Mouse (Mus musculus) myocyte (in vitro differentiated cells): ENCODE results near the gene Ap1g1. TPM values are rescaled to one million over a fixed set of nuclear protein-coding genes. Genes with fewer than 3 reads are reported as not detected.

ENCODE experiments used
- H3K27me3 ChIP-seq: one replicate; pipeline ENCODE4 v1.6.1; 2011; ENCODE audit not compliant: control insufficient read depth, insufficient read depth, insufficient read length
- H3K36me3 ChIP-seq: one replicate; pipeline ENCODE4 v1.6.1; 2011; ENCODE audit not compliant: control insufficient read depth, insufficient read depth
- H3K4me2 ChIP-seq: one replicate; pipeline ENCODE4 v1.6.1; 2011; ENCODE audit warnings: low read depth, control low read depth
- H3K4me3 ChIP-seq: one replicate; pipeline ENCODE4 v1.5.1; 2011; ENCODE audit warnings: mild to moderate bottlenecking, control low read depth, moderate library complexity
- H3K79me2 ChIP-seq: one replicate; pipeline ENCODE4 v1.6.1; 2011; ENCODE audit not compliant: control insufficient read depth, insufficient read depth
- H3ac ChIP-seq: one replicate; pipeline ENCODE4 v1.6.1; 2011; ENCODE audit not compliant: control insufficient read depth, insufficient read length
- CEBPB ChIP-seq: IDR thresholded peaks from 2 replicates; pipeline ENCODE4 v1.6.1; 2011; ENCODE audit warnings: mild to moderate bottlenecking, moderate library complexity; ENCODE audit not compliant: poor library complexity, insufficient read depth, severe bottlenecking
- E2F4 ChIP-seq: IDR thresholded peaks from one replicate; pipeline ENCODE4 v1.6.1; 2011; ENCODE audit warnings: mild to moderate bottlenecking, control low read depth, moderate library complexity; ENCODE audit not compliant: insufficient read depth
- MAX ChIP-seq: IDR thresholded peaks from one replicate; pipeline ENCODE4 v1.6.1; 2011; ENCODE audit warnings: low read depth, mild to moderate bottlenecking, control low read depth
- MYOD1 ChIP-seq, 3 experiments: IDR thresholded peaks; one replicate each; pipeline ENCODE4 v1.6.1; 2011; ENCODE audit warnings: control low read depth in 2 of 3, low read depth in 2 of 3, mild to moderate bottlenecking in 2 of 3, moderate library complexity in 1 of 3; ENCODE audit not compliant: insufficient read length in 2 of 3, control insufficient read depth in 1 of 3
- MYOG ChIP-seq, 3 experiments: IDR thresholded peaks; one replicate each; pipeline ENCODE4 v1.6.1; 2011; ENCODE audit warnings: control low read depth in 2 of 3, low read depth in 2 of 3, mild to moderate bottlenecking in 2 of 3; ENCODE audit not compliant: insufficient read length in 2 of 3, control insufficient read depth in 1 of 3, insufficient read depth in 1 of 3
- POLR2A ChIP-seq: IDR thresholded peaks from one replicate; pipeline ENCODE4 v1.6.1; 2011; ENCODE audit warnings: low read depth, mild to moderate bottlenecking, control low read depth, moderate library complexity; ENCODE audit not compliant: insufficient read length
- POLR2AphosphoS2 ChIP-seq: IDR thresholded peaks from one replicate; pipeline ENCODE4 v1.6.1; 2011; ENCODE audit warnings: low read depth, control low read depth; ENCODE audit not compliant: insufficient read length
- REST ChIP-seq: IDR thresholded peaks from one replicate; pipeline ENCODE4 v1.6.1; 2011; ENCODE audit warnings: mild to moderate bottlenecking, control low read depth, moderate library complexity; ENCODE audit not compliant: insufficient read depth, insufficient read length
- SRF ChIP-seq: IDR thresholded peaks from one replicate; pipeline ENCODE4 v1.6.1; 2011; ENCODE audit warnings: low read depth; ENCODE audit not compliant: control insufficient read depth, insufficient read length
- TCF12 ChIP-seq: IDR thresholded peaks from one replicate; pipeline ENCODE4 v1.6.1; 2011; ENCODE audit warnings: mild to moderate bottlenecking, control low read depth; ENCODE audit not compliant: poor library complexity, insufficient read depth, severe bottlenecking
- TCF3 ChIP-seq: IDR thresholded peaks from one replicate; pipeline ENCODE4 v1.6.1; 2011; ENCODE audit warnings: low read depth, control low read depth; ENCODE audit not compliant: insufficient read length
- USF1 ChIP-seq: IDR thresholded peaks from one replicate; pipeline ENCODE4 v1.6.1; 2011; ENCODE audit warnings: low read depth, mild to moderate bottlenecking, control low read depth, moderate library complexity
- polyA plus RNA-seq: library from polyadenylated mRNA; unstranded; fragments of >200 nt; fragmentation: generic; extraction: Trizol; gene quantifications from one replicate; pipeline ENCODE4 v1.2.1, GENCODE M21; 2012; ENCODE audit warnings: missing spikeins

Gene Ap1g1
- polyA plus RNA-seq, 1 experiment: 21.1 TPM

DNA sequence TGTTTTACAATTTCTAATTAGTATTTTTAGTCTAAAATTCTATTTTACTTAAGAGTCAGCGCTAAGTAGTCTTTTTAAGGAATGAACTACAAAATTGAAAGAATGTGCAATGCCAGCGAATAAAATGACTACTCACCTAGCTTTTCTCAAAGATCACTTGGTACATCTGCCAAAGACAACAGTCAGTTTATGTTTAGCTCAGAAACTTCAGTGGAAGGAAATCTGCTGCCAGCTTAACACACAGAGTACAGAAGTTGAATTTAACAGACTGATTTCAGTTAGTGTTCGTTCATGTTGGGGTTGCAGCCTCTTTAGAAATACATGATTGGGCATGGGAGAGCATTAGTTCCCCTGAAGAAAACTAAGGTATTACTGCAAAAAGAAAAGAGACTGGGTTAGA, 25.4 kb downstream of the Ap1g1 start:
- no peak overlapping the region for H3ac ChIP-seq
- TF ChIP-seq E2F4: no peak
- TF ChIP-seq REST: no peak
- TF ChIP-seq MYOG (IDR thresholded peaks at IDR 0.05; ENCODE audit: control insufficient read depth in 1 of 3, insufficient read depth in 1 of 3, insufficient read length in 2 of 3, low read depth in 2 of 3): no peak
- TF ChIP-seq POLR2AphosphoS2: no peak
- no peak for TF ChIP-seq CEBPB
- no peak for TF ChIP-seq MYOD1 (IDR thresholded peaks at IDR 0.05; ENCODE audit: control insufficient read depth in 1 of 3, insufficient read length in 2 of 3, low read depth in 2 of 3)
- no peak for TF ChIP-seq USF1
- no peak for TF ChIP-seq SRF
- no peak for TF ChIP-seq TCF3
- TF ChIP-seq MAX: no peak
- no peak for TF ChIP-seq TCF12
- no peak for TF ChIP-seq POLR2A

DNA sequence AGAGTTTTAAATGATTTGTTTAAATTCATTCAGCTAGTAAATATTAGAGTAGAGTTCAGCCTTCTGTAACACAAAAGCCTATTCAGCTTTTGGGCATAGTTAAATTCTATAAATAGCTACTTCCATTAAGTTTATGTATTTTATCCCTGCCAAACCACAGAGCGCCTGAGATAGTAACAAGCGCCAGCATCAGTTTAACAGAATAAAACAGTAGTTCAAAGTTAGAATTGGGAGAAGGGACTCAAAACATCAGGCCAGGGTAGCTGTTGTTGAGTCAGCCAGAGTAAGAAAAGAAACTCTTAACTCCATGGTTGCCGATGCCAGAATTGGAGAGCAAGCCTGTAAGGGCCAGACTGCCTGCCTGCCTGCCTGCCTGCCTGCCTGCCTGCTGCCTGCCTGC, 28.2 kb downstream of the Ap1g1 start:
- no peak overlapping the region for H3K4me3 ChIP-seq
- TF ChIP-seq TCF12: no peak
- no peak for TF ChIP-seq MYOG (IDR thresholded peaks at IDR 0.05; ENCODE audit: control insufficient read depth in 1 of 3, insufficient read depth in 1 of 3, insufficient read length in 2 of 3, low read depth in 2 of 3)
- TF ChIP-seq POLR2AphosphoS2: no peak
- no peak for TF ChIP-seq E2F4
- no peak for TF ChIP-seq MAX
- no peak for TF ChIP-seq CEBPB
- no peak for TF ChIP-seq TCF3
- TF ChIP-seq REST: no peak
- TF ChIP-seq MYOD1 (IDR thresholded peaks at IDR 0.05; ENCODE audit: control insufficient read depth in 1 of 3, insufficient read length in 2 of 3, low read depth in 2 of 3): no peak
- TF ChIP-seq USF1: no peak
- TF ChIP-seq POLR2A: no peak
- TF ChIP-seq SRF: no peak
- H3K36me3 ChIP-seq: peaks cover 7% of the 10 kb centered on the region
- H3K79me2 ChIP-seq: peaks cover 59% of the 10 kb centered on the region
- H3K4me2 ChIP-seq: no peak overlapping the region
- H3ac ChIP-seq: no peak overlapping the region
- H3K27me3 ChIP-seq: no peaks in the 10 kb centered on the region

More for the DNA sequence above, 25.4 kb downstream of the Ap1g1 start:
- Histone ChIP-seq H3K27me3 (no peaks in the 10 kb centered on the region), H3K79me2 (peaks cover 59% of the 10 kb centered on the region), H3K4me3 (no peak overlapping the region), H3K36me3 (peaks cover 7% of the 10 kb centered on the region), H3K4me2 (no peak overlapping the region)

DNA sequence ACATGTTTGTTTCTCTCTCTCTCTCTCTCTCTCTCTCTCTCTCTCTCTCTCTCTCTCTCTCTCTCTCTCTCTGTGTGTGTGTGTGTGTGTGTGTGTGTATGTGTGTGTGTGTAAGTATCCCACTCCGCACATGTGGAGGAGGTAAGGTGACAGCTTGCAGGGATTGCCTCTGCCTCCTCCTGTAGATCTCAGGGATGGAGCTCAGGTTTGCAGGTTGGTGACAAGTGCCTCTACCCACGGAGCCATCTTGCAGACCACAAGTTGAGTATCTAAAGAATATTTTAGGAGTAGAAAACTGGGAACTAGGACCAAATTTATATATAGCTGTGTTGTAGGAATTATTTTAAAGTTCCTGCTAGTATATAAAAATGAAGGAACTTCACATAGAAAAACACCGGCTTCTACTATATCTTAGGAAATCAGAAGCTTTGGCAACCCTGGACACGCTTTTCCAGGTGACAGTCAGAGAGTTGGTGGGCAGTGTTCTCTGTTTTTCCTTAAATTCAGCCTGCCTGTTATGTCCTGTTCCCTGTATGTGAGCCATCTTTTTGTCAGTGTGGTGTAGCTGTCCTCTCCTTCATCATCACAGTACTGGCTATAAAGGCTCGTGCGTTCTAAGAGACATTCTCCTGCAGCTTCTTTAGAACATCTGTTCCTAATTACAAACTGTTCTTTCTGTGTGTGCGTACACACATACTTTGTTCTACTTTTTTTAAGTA, 29.2 kb downstream of the Ap1g1 start:
- Histone ChIP-seq H3K79me2 (peaks cover 60% of the 10 kb centered on the region), H3K4me2 (no peak overlapping the region), H3K27me3 (no peaks in the 10 kb centered on the region), H3K36me3 (peaks cover 7% of the 10 kb centered on the region), H3K4me3 (no peak overlapping the region), H3ac (no peak overlapping the region)
- TF ChIP-seq MAX (no peak), SRF (no peak), MYOD1 (IDR thresholded peaks at IDR 0.05; ENCODE audit: control insufficient read depth in 1 of 3, insufficient read length in 2 of 3, low read depth in 2 of 3) (no peak), POLR2AphosphoS2 (no peak), USF1 (no peak), MYOG (IDR thresholded peaks at IDR 0.05; ENCODE audit: control insufficient read depth in 1 of 3, insufficient read depth in 1 of 3, insufficient read length in 2 of 3, low read depth in 2 of 3) (no peak), CEBPB (no peak), REST (no peak), POLR2A (no peak), TCF3 (no peak), TCF12 (no peak), E2F4 (no peak)

DNA sequence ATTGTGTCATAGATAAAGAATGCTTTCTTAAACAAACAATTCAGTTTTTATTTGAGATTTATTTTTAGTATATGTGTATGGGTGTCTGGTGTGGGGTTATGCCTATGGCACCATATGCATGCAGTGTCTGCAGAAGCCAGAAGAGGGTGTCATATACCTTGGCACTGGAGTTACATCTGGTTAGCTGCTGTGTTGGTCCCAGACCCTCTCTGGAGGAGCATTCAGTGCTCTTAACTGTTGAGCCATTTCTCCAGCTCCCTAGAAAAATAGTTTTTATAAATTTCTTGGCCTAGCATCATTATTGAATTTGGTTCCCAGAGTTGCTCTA, 29.7 kb downstream of the Ap1g1 start:
- Histone ChIP-seq H3K27me3 (no peaks in the 10 kb centered on the region), H3ac (no peak overlapping the region), H3K4me2 (no peak overlapping the region), H3K79me2 (peaks cover 58% of the 10 kb centered on the region), H3K36me3 (peaks cover 7% of the 10 kb centered on the region), H3K4me3 (no peak overlapping the region)
- TF ChIP-seq MYOD1 (IDR thresholded peaks at IDR 0.05; ENCODE audit: control insufficient read depth in 1 of 3, insufficient read length in 2 of 3, low read depth in 2 of 3) (no peak), SRF (no peak), MYOG (IDR thresholded peaks at IDR 0.05; ENCODE audit: control insufficient read depth in 1 of 3, insufficient read depth in 1 of 3, insufficient read length in 2 of 3, low read depth in 2 of 3) (no peak), POLR2AphosphoS2 (no peak), TCF3 (no peak), USF1 (no peak), CEBPB (no peak), POLR2A (no peak), MAX (no peak), REST (no peak), E2F4 (no peak), TCF12 (no peak)

DNA sequence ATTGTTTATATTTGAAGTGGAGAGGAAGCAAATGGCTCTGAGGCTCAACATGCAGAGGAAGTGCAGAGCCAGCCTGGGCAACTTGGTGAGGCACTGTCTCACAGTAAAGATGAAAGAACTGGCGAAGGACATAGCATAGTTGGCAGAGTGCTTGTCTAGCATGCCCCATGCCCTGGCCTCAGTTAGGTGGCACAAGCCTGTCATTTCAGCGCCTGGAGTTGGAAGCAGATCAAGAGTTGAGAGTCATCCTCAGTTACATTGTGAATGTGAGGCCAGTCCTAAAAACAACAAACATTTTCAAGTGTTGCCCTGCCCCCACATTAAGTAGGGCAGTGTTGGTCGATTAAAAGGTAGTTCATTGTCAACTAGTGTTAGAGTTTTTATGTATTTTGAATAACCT, 32.1 kb downstream of the Ap1g1 start:
- Histone ChIP-seq H3K79me2 (peaks cover 62% of the 10 kb centered on the region), H3K4me3 (no peak overlapping the region), H3ac (no peak overlapping the region), H3K4me2 (no peak overlapping the region), H3K27me3 (no peaks in the 10 kb centered on the region), H3K36me3 (peaks cover 6% of the 10 kb centered on the region)
- no peak for TF ChIP-seq USF1
- no peak for TF ChIP-seq CEBPB
- TF ChIP-seq POLR2A: no peak
